Mouse (Mus musculus) liver, embryonic 11.5 days (tissue): ENCODE data around the gene Nars2. TPM values are rescaled to one million over a fixed set of nuclear protein-coding genes. Genes with fewer than 3 reads are reported as not detected.

Source experiments
- ATAC-seq: fragments of 200-750 bp; cut with Nextera tagmentation; replicated peaks from 2 replicates; pipeline ENCODE4 v1.8.0; 2017; ENCODE audit warnings: moderate number of reproducible peaks, mild to moderate bottlenecking, moderate TSS enrichment, moderate library complexity; ENCODE audit not compliant: low FRiP score
- DNase-seq: peaks from one replicate; pipeline ENCODE4 v3.0.0-alpha.2; 2017; ENCODE audit warnings: low spot score
- H3K27ac ChIP-seq: fragments of 300-500 bp; sonication (generic); 2 replicates; pipeline ENCODE4 v1.5.1; 2014; ENCODE audit warnings: mild to moderate bottlenecking, low read depth, low read length, control low read depth
- H3K27me3 ChIP-seq: fragments of 300-500 bp; sonication (generic); replicated peaks from 2 replicates; pipeline ENCODE4 v1.6.1; 2014; ENCODE audit warnings: low read length, mixed read lengths; ENCODE audit not compliant: control insufficient read depth, insufficient read depth
- H3K36me3 ChIP-seq: fragments of 300-500 bp; sonication (generic); 2 replicates; pipeline ENCODE4 v1.6.1; 2014; ENCODE audit warnings: mild to moderate bottlenecking, low read length, moderate library complexity, mixed read lengths; ENCODE audit not compliant: control insufficient read depth, insufficient read depth
- H3K4me1 ChIP-seq: fragments of 300-500 bp; sonication (generic); replicated peaks from 2 replicates; pipeline ENCODE4 v1.6.1; 2014; ENCODE audit warnings: low read length, mixed read lengths; ENCODE audit not compliant: control insufficient read depth, insufficient read depth
- H3K4me2 ChIP-seq: fragments of 300-500 bp; sonication (generic); 2 replicates; pipeline ENCODE4 v1.6.1; 2014; ENCODE audit warnings: mild to moderate bottlenecking, control low read depth, moderate library complexity
- H3K4me3 ChIP-seq: fragments of 300-500 bp; sonication (generic); 2 replicates; pipeline ENCODE4 v1.5.1; 2014; ENCODE audit warnings: low read depth, low read length, control low read depth
- H3K9ac ChIP-seq: fragments of 300-500 bp; sonication (generic); 2 replicates; pipeline ENCODE4 v1.6.1; 2014; ENCODE audit warnings: low read depth, low read length, control low read depth
- H3K9me3 ChIP-seq: fragments of 300-500 bp; sonication (generic); 2 replicates; pipeline ENCODE4 v1.6.1; 2016; ENCODE audit warnings: low read length, inconsistent platforms, mixed read lengths; ENCODE audit not compliant: control insufficient read depth
- WGBS: fragments of 180-500 bp; shearing (Covaris S2); extraction: QIAGEN DNeasy Blood & Tissue Kit; methylation state at CpG from one replicate; pipeline ENCODE4 v1.1.7; 2014; 5-methylcytosine and 5-hydroxymethylcytosine counted together
- polyA plus RNA-seq: library from polyadenylated mRNA; unstranded; fragments of >200 nt; fragmentation: Nextera tagmentation; extraction: Ambion mirVana; gene quantifications from 2 replicates; pipeline ENCODE4 v1.2.1, GENCODE M21; 2014

Gene Nars2
- polyA plus RNA-seq, 1 experiment from 2014 or later = 31.2 TPM

DNA sequence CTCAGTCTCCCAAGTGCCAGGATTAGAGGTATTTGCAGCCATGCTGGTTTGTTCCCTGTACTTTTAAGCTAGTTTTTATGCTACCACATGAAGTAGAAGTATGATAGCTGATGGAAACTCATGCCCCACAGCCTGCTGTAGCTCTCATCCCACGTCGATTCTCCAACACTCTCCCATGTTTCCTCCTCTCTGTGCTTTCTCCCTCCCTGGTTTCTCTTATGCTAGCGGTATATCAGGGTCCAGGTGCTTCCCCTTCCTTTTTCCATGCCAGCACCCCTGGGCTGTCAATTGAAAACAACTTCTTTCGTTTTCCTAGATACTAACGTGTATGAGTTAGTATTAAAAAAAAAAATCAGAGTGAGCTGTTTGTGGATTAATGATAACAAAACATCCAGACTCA lies 120.8 kb downstream of the Nars2 start:
- ATAC-seq (no peak), DNase-seq (no peak)
- Histone ChIP-seq H3K9ac (no peak overlapping the region), H3K4me1 (peaks cover 11% of the 10 kb centered on the region), H3K4me2 (no peak overlapping the region), H3K9me3 (no peaks in the 10 kb centered on the region), H3K36me3 (no peaks in the 10 kb centered on the region), H3K27me3 (no peaks in the 10 kb centered on the region), H3K27ac (no peak overlapping the region), H3K4me3 (no peak overlapping the region)
- WGBS = 79% methylated on average over 5 of the region's 5 CpGs

DNA sequence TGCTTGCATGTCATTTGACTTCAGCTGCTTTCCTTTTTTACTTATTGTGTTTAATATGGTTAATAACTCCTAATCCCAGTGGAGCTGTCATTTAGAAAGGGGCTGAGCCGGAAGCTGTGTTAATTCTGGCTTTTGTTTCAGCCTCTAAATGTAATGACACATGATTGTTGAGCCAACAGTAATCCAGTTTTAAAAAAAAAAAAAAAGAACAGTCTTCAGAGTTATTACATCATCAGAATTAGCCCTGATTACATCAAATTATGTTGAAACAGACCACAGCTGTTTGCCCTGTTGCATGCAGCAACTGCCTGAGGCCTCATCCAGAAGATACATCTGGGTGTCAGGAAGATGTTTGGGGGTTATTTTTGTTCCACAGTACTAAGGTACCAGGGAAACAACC lies 123.7 kb downstream of the Nars2 start:
- H3K36me3 ChIP-seq = no peaks in the 10 kb centered on the region
- no peaks in the 10 kb centered on the region for H3K9me3 ChIP-seq
- H3K4me1 ChIP-seq = peaks cover 15% of the 10 kb centered on the region
- no peaks in the 10 kb centered on the region for H3K27me3 ChIP-seq
- 88% methylated on average over 1 of the region's 1 CpGs for WGBS
- ATAC-seq (no peak), DNase-seq (no peak)
- H3K27ac ChIP-seq = no peak overlapping the region
- H3K4me3 ChIP-seq = no peak overlapping the region
- no peak overlapping the region for H3K4me2 ChIP-seq
- H3K9ac ChIP-seq = no peak overlapping the region

DNA sequence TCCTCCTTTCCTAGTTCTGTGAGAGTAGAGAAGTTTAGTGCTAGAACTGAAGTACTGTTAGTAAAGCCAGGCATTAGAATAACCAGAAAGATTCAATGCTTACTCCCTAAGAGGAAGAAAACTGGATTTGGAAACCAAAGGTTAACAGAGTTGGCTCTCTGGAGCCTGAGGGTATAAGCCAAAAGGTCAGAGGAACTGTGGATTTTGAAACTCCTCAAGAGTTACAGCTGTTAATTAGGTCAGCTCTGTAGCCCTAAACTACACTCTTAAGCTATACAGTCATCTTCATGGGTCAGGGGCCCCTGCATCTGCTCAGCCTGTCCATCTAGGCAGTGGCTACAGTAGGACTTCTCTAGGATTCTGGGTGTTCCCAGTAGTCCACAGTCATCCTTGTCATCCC lies 125.7 kb downstream of the Nars2 start:
- H3K4me2 ChIP-seq = no peak overlapping the region
- no peaks in the 10 kb centered on the region for H3K27me3 ChIP-seq
- H3K4me3 ChIP-seq = no peak overlapping the region
- H3K9ac ChIP-seq = no peak overlapping the region
- no peak for ATAC-seq
- no peak for DNase-seq
- peaks cover 4% of the 10 kb centered on the region for H3K4me1 ChIP-seq
- no peak overlapping the region for H3K27ac ChIP-seq
- no peaks in the 10 kb centered on the region for H3K9me3 ChIP-seq
- no peaks in the 10 kb centered on the region for H3K36me3 ChIP-seq

DNA sequence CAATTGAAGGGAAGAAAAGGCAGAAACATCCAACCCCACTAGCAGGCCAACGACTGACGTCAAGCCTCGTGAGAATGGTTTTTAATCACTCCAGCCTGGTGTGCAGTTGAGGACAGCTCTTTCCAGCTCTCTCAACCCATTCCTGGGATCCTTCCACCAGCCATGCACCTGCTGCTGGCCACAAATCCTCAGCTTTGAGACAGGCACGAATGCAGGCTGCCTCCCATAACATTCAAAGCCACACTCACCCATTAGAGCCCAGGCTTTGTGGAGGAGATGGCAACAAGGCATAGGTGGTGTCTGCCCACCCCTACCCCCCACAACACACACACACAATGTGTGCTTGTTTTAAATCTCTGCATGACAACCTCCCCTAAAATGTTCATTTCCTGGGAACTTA lies 127.4 kb downstream of the Nars2 start:
- Histone ChIP-seq H3K4me3 (no peak overlapping the region), H3K4me2 (no peak overlapping the region), H3K27ac (no peak overlapping the region), H3K27me3 (no peaks in the 10 kb centered on the region), H3K9ac (no peak overlapping the region), H3K9me3 (no peaks in the 10 kb centered on the region), H3K4me1 (peaks cover 13% of the 10 kb centered on the region), H3K36me3 (no peaks in the 10 kb centered on the region)
- no peak for DNase-seq
- no peak for ATAC-seq
- 50% methylated on average over 4 of the region's 4 CpGs for WGBS

DNA sequence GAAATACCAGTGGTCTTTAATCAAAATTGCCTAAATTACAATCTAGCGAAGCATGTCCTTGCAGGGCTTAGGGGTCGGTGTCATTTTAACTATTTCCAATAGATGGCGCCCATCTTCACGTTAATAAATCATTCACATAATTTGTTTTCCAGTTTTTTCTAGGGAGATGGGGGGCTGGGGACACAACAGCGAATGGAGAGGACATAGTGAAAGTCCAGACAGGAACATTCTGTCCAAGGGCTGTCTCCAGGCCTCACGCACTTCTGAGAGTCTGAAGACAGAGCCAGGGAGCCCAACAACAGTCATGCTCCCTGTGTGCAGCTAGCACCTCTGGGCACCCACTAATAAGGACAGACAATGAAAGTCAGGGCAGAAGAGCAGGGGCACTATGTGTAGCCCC lies 127.8 kb downstream of the Nars2 start:
- Histone ChIP-seq H3K4me2 (peak overlapping the region; percentile 17; the same call in 1 of the 2 replicates), H3K36me3 (no peaks in the 10 kb centered on the region), H3K9ac (no peak overlapping the region), H3K4me1 (peaks cover 18% of the 10 kb centered on the region), H3K27ac (no peak overlapping the region), H3K9me3 (no peaks in the 10 kb centered on the region), H3K4me3 (no peak overlapping the region), H3K27me3 (no peaks in the 10 kb centered on the region)
- ATAC-seq = no peak
- WGBS = 14% methylated on average over 6 of the region's 6 CpGs
- no peak for DNase-seq

DNA sequence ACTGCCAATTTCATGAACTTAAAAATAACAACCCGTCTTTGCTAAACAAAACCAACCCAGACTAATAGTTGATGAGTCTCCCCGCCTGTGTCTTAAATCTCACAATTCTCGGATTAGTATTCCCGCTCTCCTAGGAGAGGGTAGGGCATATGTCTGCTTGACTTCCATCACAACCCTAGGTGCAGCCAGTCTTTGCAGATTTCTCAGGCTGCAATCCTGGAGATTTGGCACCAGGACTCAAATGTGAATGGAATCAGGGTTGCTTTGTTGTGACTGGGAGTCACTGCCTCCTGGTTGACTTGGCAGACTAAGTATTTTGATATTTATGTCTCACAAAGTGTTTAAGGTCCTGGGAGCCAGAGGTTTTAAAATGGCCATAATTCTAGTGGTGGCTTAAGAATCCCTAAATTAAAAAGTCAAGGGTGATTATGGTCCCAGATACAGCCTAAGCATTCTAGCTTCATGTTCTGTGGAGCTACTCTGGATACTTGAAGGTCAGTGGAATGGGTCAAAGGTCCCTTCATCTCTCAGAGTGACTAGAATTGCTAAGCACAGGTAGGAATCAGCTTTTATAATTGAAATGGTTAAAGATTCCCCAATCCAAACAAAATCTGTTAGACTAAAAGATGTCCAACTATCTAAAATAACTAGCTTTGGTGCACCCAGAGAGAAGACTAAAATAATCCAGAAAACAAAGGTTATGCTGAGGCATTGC lies 128.5 kb downstream of the Nars2 start:
- ATAC-seq (no peak), DNase-seq (no peak)
- Histone ChIP-seq H3K27ac (no peak overlapping the region), H3K9ac (no peak overlapping the region), H3K9me3 (no peaks in the 10 kb centered on the region), H3K4me1 (peaks cover 20% of the 10 kb centered on the region), H3K36me3 (no peaks in the 10 kb centered on the region), H3K4me3 (no peak overlapping the region), H3K4me2 (no peak overlapping the region), H3K27me3 (no peaks in the 10 kb centered on the region)
- whole genome bisulfite sequencing = 80% methylated on average over 4 of the region's 4 CpGs

DNA sequence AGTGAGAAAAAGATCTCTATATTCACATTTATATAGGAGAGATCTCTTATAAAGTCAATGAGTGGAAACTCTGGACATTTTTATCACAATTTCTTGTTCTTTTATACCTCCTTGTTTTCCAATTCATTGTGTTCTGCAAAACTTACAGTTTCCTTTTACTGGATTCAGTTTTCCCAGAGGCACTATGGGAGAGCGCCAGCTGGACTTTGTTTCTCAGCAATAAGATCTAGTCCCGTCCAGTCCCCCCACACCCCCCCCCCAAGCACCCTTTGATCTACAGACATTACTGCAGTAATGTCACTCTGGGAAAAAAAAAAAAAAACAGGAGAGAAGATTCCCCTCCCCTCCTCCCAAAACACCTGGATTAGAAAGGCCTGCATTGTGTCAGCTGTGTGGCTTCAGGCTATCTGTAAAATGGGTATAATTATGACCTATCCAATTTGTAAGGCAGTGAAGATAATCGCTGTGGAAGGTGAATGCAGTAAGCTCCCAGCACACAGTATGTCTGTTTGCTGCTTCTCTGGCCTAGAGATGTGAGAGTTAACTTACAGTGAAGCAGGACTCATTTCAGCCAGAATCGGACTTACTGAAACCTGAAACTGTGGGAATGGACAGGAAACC lies 129.4 kb downstream of the Nars2 start:
- 42% methylated on average over 4 of the region's 4 CpGs for WGBS
- H3K4me3 ChIP-seq = peak overlapping the region; percentile 93
- peak overlapping the region; percentile 83 for H3K27ac ChIP-seq
- peak overlapping the region; percentile 89 for H3K4me2 ChIP-seq
- H3K36me3 ChIP-seq = no peaks in the 10 kb centered on the region
- ATAC-seq (no peak), DNase-seq (no peak)
- no peaks in the 10 kb centered on the region for H3K9me3 ChIP-seq
- H3K27me3 ChIP-seq = no peaks in the 10 kb centered on the region
- peaks cover 20% of the 10 kb centered on the region for H3K4me1 ChIP-seq
- H3K9ac ChIP-seq = peak overlapping the region; percentile 80

DNA sequence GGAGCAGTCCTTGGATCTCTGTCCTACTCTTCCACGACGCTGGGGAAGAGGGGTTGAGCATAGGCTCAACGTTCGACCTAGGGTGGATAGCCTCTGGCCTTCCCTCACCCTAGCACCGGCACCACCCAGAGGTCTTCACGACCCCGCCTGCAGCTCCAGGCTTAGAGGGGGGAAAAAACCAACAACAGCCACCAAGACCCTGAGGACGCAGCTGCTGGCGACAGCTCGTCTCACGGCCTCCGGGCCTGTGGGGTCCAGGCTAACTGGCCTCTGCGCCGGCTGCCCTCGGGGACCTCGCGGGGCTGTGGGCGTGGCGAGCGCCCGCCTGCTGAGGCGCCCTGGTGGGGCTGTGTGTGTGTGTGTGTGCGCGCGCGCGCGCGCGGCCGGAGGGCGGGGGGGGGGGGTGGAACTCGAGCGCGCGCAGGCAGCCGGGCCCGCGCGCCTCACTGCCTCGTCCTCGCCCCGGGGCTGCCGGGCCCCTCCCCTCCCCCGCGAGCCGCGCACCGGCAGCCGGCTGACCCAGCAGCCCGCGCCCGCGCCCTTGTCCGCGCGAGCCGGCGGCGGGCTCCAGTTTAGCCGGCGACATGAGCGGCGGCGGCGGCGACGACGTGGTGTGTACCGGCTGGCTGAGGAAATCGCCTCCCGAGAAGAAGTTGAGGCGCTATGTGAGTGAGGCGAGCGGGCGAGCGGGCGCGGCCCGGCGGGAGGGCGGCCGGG lies 130.1 kb downstream of the Nars2 start, which contains the start of gene Gab2:
Gab2 (plus strand) TSS at position 345 of the 717 bp plus-strand sequence.
- H3K9me3 ChIP-seq = no peaks in the 10 kb centered on the region
- H3K9ac ChIP-seq = peak within 1 kb of the TSS; percentile 80
- ATAC-seq = peak; percentile 87
- H3K36me3 ChIP-seq = no peaks in the 10 kb centered on the region
- under 1% methylated on average over 52 of the region's 83 CpGs for WGBS
- peak within 1 kb of the TSS; percentile 83 for H3K27ac ChIP-seq
- peak within 1 kb of the TSS; percentile 93 for H3K4me3 ChIP-seq
- no peaks in the 10 kb centered on the region for H3K27me3 ChIP-seq
- peak within 1 kb of the TSS; percentile 89 for H3K4me2 ChIP-seq
- DNase-seq = peak; percentile 86
- H3K4me1 ChIP-seq = peaks cover 20% of the 10 kb centered on the region
